Mouse (Mus musculus): ENCODE data around the gene Olfr993. TPM values are rescaled to one million over a fixed set of nuclear protein-coding genes. Genes with fewer than 3 reads are reported as not detected.

Gene Olfr993
- polyA plus RNA-seq (2014; fragmentation: Nextera tagmentation; extraction: Ambion mirVana), result not detected in 2 replicates

- Histone ChIP-seq H3K27me3 (replicated peaks; ENCODE audit: control insufficient read depth, insufficient read depth, low read length) (no peaks in the 10 kb centered on the region), H3K4me3 (ENCODE audit: low read depth, low read length) (no peak within 1 kb of the TSS), H3K4me1 (replicated peaks; ENCODE audit: control insufficient read depth, insufficient read depth, low read length) (no peaks in the 10 kb centered on the region), H3K27ac (ENCODE audit: low read depth, low read length) (no peak within 1 kb of the TSS), H3K9ac (ENCODE audit: low read depth, low read length) (no peak within 1 kb of the TSS), H3K4me2 (no peak within 1 kb of the TSS), H3K9me3 (ENCODE audit: control insufficient read depth, low read length) (no peaks in the 10 kb centered on the region), H3K36me3 (ENCODE audit: control insufficient read depth, insufficient read depth, low read length) (no peaks in the 10 kb centered on the region)
- no peak for DNase-seq (ENCODE audit: low spot score)
- no peak for ATAC-seq (replicated peaks; ENCODE audit: low FRiP score)
Observed at GRCm38 (mm10) chr2:85414777-85415176, at the start of gene Olfr993. Gene Olfr993 (minus strand): TSS chr2:85414877.

GRCm38 (mm10) chr2:85443539-85443938 is 28.9 kb upstream of the Olfr993 start, which contains the start of gene Olfr995:
Gene Olfr995 (minus strand): TSS chr2:85443639.
- Histone ChIP-seq H3K27ac (ENCODE audit: low read depth, low read length) (no peak within 1 kb of the TSS), H3K4me1 (replicated peaks; ENCODE audit: control insufficient read depth, insufficient read depth, low read length) (no peaks in the 10 kb centered on the region), H3K4me3 (ENCODE audit: low read depth, low read length) (no peak within 1 kb of the TSS), H3K27me3 (replicated peaks; ENCODE audit: control insufficient read depth, insufficient read depth, low read length) (no peaks in the 10 kb centered on the region), H3K9ac (ENCODE audit: low read depth, low read length) (no peak within 1 kb of the TSS), H3K36me3 (ENCODE audit: control insufficient read depth, insufficient read depth, low read length) (no peaks in the 10 kb centered on the region), H3K4me2 (no peak within 1 kb of the TSS), H3K9me3 (ENCODE audit: control insufficient read depth, low read length) (no peaks in the 10 kb centered on the region)
- DNase-seq (ENCODE audit: low spot score), result no peak
- no peak for ATAC-seq (replicated peaks; ENCODE audit: low FRiP score)
- 16% methylated on average over 1 of the region's 1 CpGs for WGBS

GRCm38 (mm10) chr2:85442546-85442945 is 27.9 kb upstream of the Olfr993 start:
- Histone ChIP-seq H3K9me3 (ENCODE audit: control insufficient read depth, low read length) (no peaks in the 10 kb centered on the region), H3K4me3 (ENCODE audit: low read depth, low read length) (no peak overlapping the region), H3K27ac (ENCODE audit: low read depth, low read length) (no peak overlapping the region), H3K36me3 (ENCODE audit: control insufficient read depth, insufficient read depth, low read length) (no peaks in the 10 kb centered on the region), H3K27me3 (replicated peaks; ENCODE audit: control insufficient read depth, insufficient read depth, low read length) (no peaks in the 10 kb centered on the region), H3K4me2 (no peak overlapping the region), H3K4me1 (replicated peaks; ENCODE audit: control insufficient read depth, insufficient read depth, low read length) (no peaks in the 10 kb centered on the region), H3K9ac (ENCODE audit: low read depth, low read length) (no peak overlapping the region)
- ATAC-seq (replicated peaks; ENCODE audit: low FRiP score) (no peak), DNase-seq (ENCODE audit: low spot score) (no peak)

- Histone ChIP-seq H3K4me1 (replicated peaks; ENCODE audit: control insufficient read depth, insufficient read depth, low read length) (no peaks in the 10 kb centered on the region), H3K9me3 (ENCODE audit: control insufficient read depth, low read length) (no peaks in the 10 kb centered on the region), H3K4me2 (no peak within 1 kb of the TSS), H3K36me3 (ENCODE audit: control insufficient read depth, insufficient read depth, low read length) (no peaks in the 10 kb centered on the region), H3K4me3 (ENCODE audit: low read depth, low read length) (no peak within 1 kb of the TSS), H3K27ac (ENCODE audit: low read depth, low read length) (no peak within 1 kb of the TSS), H3K27me3 (replicated peaks; ENCODE audit: control insufficient read depth, insufficient read depth, low read length) (no peaks in the 10 kb centered on the region), H3K9ac (ENCODE audit: low read depth, low read length) (no peak within 1 kb of the TSS)
- no peak for ATAC-seq (replicated peaks; ENCODE audit: low FRiP score)
- WGBS, result 93% methylated on average over 3 of the region's 3 CpGs
- no peak for DNase-seq (ENCODE audit: low spot score)
Observed at GRCm38 (mm10) chr2:85436351-85436750, 21.7 kb upstream of the Olfr993 start, which contains the start of gene Olfr994. Gene Olfr994 (minus strand): TSS chr2:85436451.

- 71% methylated on average over 1 of the region's 1 CpGs for WGBS
- DNase-seq (ENCODE audit: low spot score) (no peak), ATAC-seq (replicated peaks; ENCODE audit: low FRiP score) (no peak)
- Histone ChIP-seq H3K4me2 (no peak overlapping the region), H3K36me3 (ENCODE audit: control insufficient read depth, insufficient read depth, low read length) (no peaks in the 10 kb centered on the region), H3K27me3 (replicated peaks; ENCODE audit: control insufficient read depth, insufficient read depth, low read length) (no peaks in the 10 kb centered on the region), H3K4me1 (replicated peaks; ENCODE audit: control insufficient read depth, insufficient read depth, low read length) (no peaks in the 10 kb centered on the region), H3K9ac (ENCODE audit: low read depth, low read length) (no peak overlapping the region), H3K9me3 (ENCODE audit: control insufficient read depth, low read length) (no peaks in the 10 kb centered on the region), H3K27ac (ENCODE audit: low read depth, low read length) (no peak overlapping the region), H3K4me3 (ENCODE audit: low read depth, low read length) (no peak overlapping the region)
Observed at GRCm38 (mm10) chr2:85425893-85426292, 11.2 kb upstream of the Olfr993 start.

GRCm38 (mm10) chr2:85409369-85409768 is 5.3 kb downstream of the Olfr993 start, which contains the start of gene Olfr992:
Gene Olfr992 (minus strand): TSS chr2:85409469.
- Histone ChIP-seq H3K4me2 (no peak within 1 kb of the TSS), H3K27ac (ENCODE audit: low read depth, low read length) (no peak within 1 kb of the TSS), H3K4me1 (replicated peaks; ENCODE audit: control insufficient read depth, insufficient read depth, low read length) (no peaks in the 10 kb centered on the region), H3K9me3 (ENCODE audit: control insufficient read depth, low read length) (no peaks in the 10 kb centered on the region), H3K9ac (ENCODE audit: low read depth, low read length) (no peak within 1 kb of the TSS), H3K4me3 (ENCODE audit: low read depth, low read length) (no peak within 1 kb of the TSS), H3K27me3 (replicated peaks; ENCODE audit: control insufficient read depth, insufficient read depth, low read length) (no peaks in the 10 kb centered on the region), H3K36me3 (ENCODE audit: control insufficient read depth, insufficient read depth, low read length) (no peaks in the 10 kb centered on the region)
- 31% methylated on average over 2 of the region's 2 CpGs for WGBS
- DNase-seq (ENCODE audit: low spot score) (no peak), ATAC-seq (replicated peaks; ENCODE audit: low FRiP score) (no peak)

Other genes with a start within 250 kb of the Olfr993 start
- gene Lrrc55, start 217.7 kb downstream of the Olfr993 start, polyA plus RNA-seq (2014; fragmentation: Nextera tagmentation; extraction: Ambion mirVana), result 0.32 and 0.51 TPM in 2 replicates
- gene Olfr987, start 75.6 kb downstream of the Olfr993 start, polyA plus RNA-seq (2014; fragmentation: Nextera tagmentation; extraction: Ambion mirVana), result not detected in 2 replicates
- not detected in 2 replicates for gene Olfr988, start 51.6 kb downstream of the Olfr993 start, polyA plus RNA-seq (2014; fragmentation: Nextera tagmentation; extraction: Ambion mirVana)
- not detected in 2 replicates for gene Olfr992, start 5.4 kb downstream of the Olfr993 start, polyA plus RNA-seq (2014; fragmentation: Nextera tagmentation; extraction: Ambion mirVana)
- not detected in 2 replicates for gene Olfr994, start 21.6 kb upstream of the Olfr993 start, polyA plus RNA-seq (2014; fragmentation: Nextera tagmentation; extraction: Ambion mirVana)
- gene Olfr995, start 28.8 kb upstream of the Olfr993 start, polyA plus RNA-seq (2014; fragmentation: Nextera tagmentation; extraction: Ambion mirVana), result not detected in 2 replicates
- gene 4833423E24Rik, start 104.1 kb upstream of the Olfr993 start, polyA plus RNA-seq (2014; fragmentation: Nextera tagmentation; extraction: Ambion mirVana), result not detected in 2 replicates
- not detected in 2 replicates for gene Olfr996, start 164.3 kb upstream of the Olfr993 start, polyA plus RNA-seq (2014; fragmentation: Nextera tagmentation; extraction: Ambion mirVana)
- gene Olfr998, start 174.1 kb upstream of the Olfr993 start, polyA plus RNA-seq (2014; fragmentation: Nextera tagmentation; extraction: Ambion mirVana), result not detected in 2 replicates
- not detected in 2 replicates for gene Olfr1000, start 197.0 kb upstream of the Olfr993 start, polyA plus RNA-seq (2014; fragmentation: Nextera tagmentation; extraction: Ambion mirVana)
- gene Olfr1002, start 235.8 kb upstream of the Olfr993 start, polyA plus RNA-seq (2014; fragmentation: Nextera tagmentation; extraction: Ambion mirVana), result not detected in 2 replicates
- gene Olfr154, start 249.6 kb upstream of the Olfr993 start, polyA plus RNA-seq (2014; fragmentation: Nextera tagmentation; extraction: Ambion mirVana), result not detected in 2 replicates